Comparison of ENCODE assay signal across 8 mouse cellular contexts in genomic region chr1:136685191-136686060, GRCm38 (mm10).
DNase-seq lines count a peak whose midpoint lies in the region; ATAC-seq and TF ChIP-seq lines count a peak whose summit lies in the region.

No protein-coding gene starts in this region.

- H3K9me3 ChIP-seq in heart, embryonic 14.5 days (ENCODE audit: control insufficient read depth, low read length), result no peaks in the 10 kb centered on the region
- H3K9me3 ChIP-seq in lung, embryonic 16.5 days (ENCODE audit: control insufficient read depth, low read length), result no peaks in the 10 kb centered on the region

- DNase-seq in kidney, adult 11 months, result peak; percentile 24
- no peak for DNase-seq in kidney, postnatal 25 days
- DNase-seq in thymus, postnatal 0 days (ENCODE audit: low spot score), result peak; percentile 64
- no peak for DNase-seq in cerebellum, adult 2 months
- no peak for DNase-seq in urinary bladder, postnatal 10 days (ENCODE audit: low spot score)

- TF ChIP-seq POLR2A in cerebellum, adult 2 months (IDR thresholded peaks at IDR 0.05; ENCODE audit: borderline replicate concordance, insufficient read depth, low read length), result no peak

- H3K4me1 ChIP-seq in heart, embryonic 14.5 days (ENCODE audit: control insufficient read depth in 2 of 2, insufficient read depth in 2 of 2, low read length in 2 of 2), result peaks cover 7 to 14% of the 10 kb centered on the region in 2 experiments
- peaks cover 10% of the 10 kb centered on the region for H3K4me1 ChIP-seq in lung, embryonic 16.5 days (replicated peaks; ENCODE audit: control insufficient read depth, insufficient read depth, low read length)
- H3K4me1 ChIP-seq in cerebellum, adult 2 months (ENCODE audit: control insufficient read depth, insufficient read depth, low read length), result no peaks in the 10 kb centered on the region

- H3K4me3 ChIP-seq in heart, embryonic 14.5 days (ENCODE audit: control insufficient read depth in 1 of 2, insufficient read depth in 1 of 2, low read depth in 1 of 2, low read length in 2 of 2), result no peak overlapping the region; a peak in 1 of 4 replicates
- no peak overlapping the region for H3K4me3 ChIP-seq in lung, embryonic 16.5 days (ENCODE audit: low read length)
- H3K4me3 ChIP-seq in cerebellum, adult 2 months (replicated peaks; ENCODE audit: insufficient read depth, low read depth, low read length), result no peak overlapping the region

- H3K9ac ChIP-seq in heart, embryonic 14.5 days (ENCODE audit: low read length), result no peak overlapping the region
- H3K9ac ChIP-seq in lung, embryonic 16.5 days (ENCODE audit: low read length), result peak overlapping the region; percentile 2; the same call in 1 of the 2 replicates

- WGBS in heart, embryonic 14.5 days, result 44% methylated on average over 13 of the region's 13 CpGs
- WGBS in lung, embryonic 16.5 days, result 60% methylated on average over 13 of the region's 13 CpGs
- WGBS in cerebellum, adult 2 months, result 75% methylated on average over 13 of the region's 13 CpGs

- H3K27me3 ChIP-seq in heart, embryonic 14.5 days (ENCODE audit: control insufficient read depth, insufficient read depth, low read length), result no peaks in the 10 kb centered on the region
- no peaks in the 10 kb centered on the region for H3K27me3 ChIP-seq in lung, embryonic 16.5 days (ENCODE audit: control insufficient read depth, insufficient read depth, low read depth, low read length)
- no peaks in the 10 kb centered on the region for H3K27me3 ChIP-seq in cerebellum, adult 2 months (ENCODE audit: control insufficient read depth, insufficient read depth, low read length)

- H3K36me3 ChIP-seq in heart, embryonic 14.5 days (ENCODE audit: control insufficient read depth, insufficient read depth, low read length), result no peaks in the 10 kb centered on the region
- H3K36me3 ChIP-seq in lung, embryonic 16.5 days (ENCODE audit: control insufficient read depth, insufficient read depth, low read length), result no peaks in the 10 kb centered on the region

- peak overlapping the region; percentile 39 for H3K4me2 ChIP-seq in heart, embryonic 14.5 days (ENCODE audit: low read length)
- H3K4me2 ChIP-seq in lung, embryonic 16.5 days (ENCODE audit: low read depth, low read length), result peak overlapping the region; percentile 43

- peak overlapping the region; percentile 4 to 25; a peak in 1 of 4 replicates for H3K27ac ChIP-seq in heart, embryonic 14.5 days (replicated peaks in 1 of 2; ENCODE audit: control insufficient read depth in 1 of 2, insufficient read depth in 1 of 2, low read depth in 2 of 2, low read length in 2 of 2)
- H3K27ac ChIP-seq in lung, embryonic 16.5 days (ENCODE audit: low read length), result no peak overlapping the region
- H3K27ac ChIP-seq in cerebellum, adult 2 months (ENCODE audit: insufficient read depth, low read length), result no peak overlapping the region

- TF ChIP-seq CTCF in cerebellum, adult 2 months (IDR thresholded peaks at IDR 0.05; ENCODE audit: borderline replicate concordance, insufficient read depth, low read depth, low read length), result no peak

- ATAC-seq in activated CD4-positive, CD25-positive, alpha-beta regulatory T cell, adult 4 months, result peak; percentile 80
- no peak for ATAC-seq in heart, embryonic 14.5 days (ENCODE audit: insufficient number of reproducible peaks, insufficient read depth, low FRiP score, low read depth)
- no peak for ATAC-seq in lung, embryonic 16.5 days (ENCODE audit: low read depth)

Comparison
In these comparisons a context has a peak if more than half of its experiments do, and no peak if none do; other contexts are left out.
1. DNase-seq: peak in kidney, adult 11 months (single experiment) and thymus, postnatal 0 days (single experiment); none in kidney, postnatal 25 days (0 of 2), cerebellum, adult 2 months (0 of 2) and urinary bladder, postnatal 10 days (single experiment).
2. H3K27ac ChIP-seq: peak in heart, embryonic 14.5 days (2 of 2); none in lung, embryonic 16.5 days (single experiment) and cerebellum, adult 2 months (single experiment).